Mouse (Mus musculus) liver (tissue): ENCODE measurements around the gene Lancl3.

ENCODE experiments used
- DNase-seq: peaks from one replicate; pipeline ENCODE4 v3.0.0-alpha.2; 2020; ENCODE audit warnings: mixed read lengths

The Lancl3 gene

DNA sequence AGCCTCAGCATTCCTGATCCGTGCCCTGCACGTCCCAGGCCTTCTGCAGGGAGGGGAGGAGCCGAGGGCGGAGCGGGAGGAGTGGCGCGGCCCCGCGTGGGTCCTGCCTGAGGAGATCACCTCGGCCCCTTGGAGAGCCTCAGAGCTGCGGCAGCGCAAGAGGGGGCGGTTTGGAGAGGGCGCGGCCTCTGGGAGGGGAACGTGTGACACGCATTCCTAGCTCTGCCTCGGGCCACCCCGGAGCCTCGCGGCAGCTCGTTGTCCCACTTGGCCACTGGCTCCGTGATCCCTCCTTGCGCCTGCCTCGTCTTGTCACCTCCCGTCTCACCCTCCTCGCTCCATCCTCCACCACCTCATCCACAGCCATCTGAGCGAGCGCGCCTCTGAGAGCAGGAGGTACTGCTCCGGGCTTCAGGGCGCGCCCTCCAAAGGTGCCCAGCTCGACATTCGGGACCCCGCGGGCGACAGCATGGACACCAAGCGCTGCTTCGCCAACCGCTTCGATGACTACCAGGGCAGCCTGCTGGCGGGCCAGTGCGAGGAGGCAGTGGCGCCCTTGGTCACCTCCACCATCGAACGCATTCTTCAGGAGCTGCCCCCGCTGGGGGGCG, at the start of gene Lancl3:
Gene Lancl3 (plus strand): TSS at position 142 of the 611 bp plus-strand sequence.
- DNase-seq = peak; percentile 20

DNA sequence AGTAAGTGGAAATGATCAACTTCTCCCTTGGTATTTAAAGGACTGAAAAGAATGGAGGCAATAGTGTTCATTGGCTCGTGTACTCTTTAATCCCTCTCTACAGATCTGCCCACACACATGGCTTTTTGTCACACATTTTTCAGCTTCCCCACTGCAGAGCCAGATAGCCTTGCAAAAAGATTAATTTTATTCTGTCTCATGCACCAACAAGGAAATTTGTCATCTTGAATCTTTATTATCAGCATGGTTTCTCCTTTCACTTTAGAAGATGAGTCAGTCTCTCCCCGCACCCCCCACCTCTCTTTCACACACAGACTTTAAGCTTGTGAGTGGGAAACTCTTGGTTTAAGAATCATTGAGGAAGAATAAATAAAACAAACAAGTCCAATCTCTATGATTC, 20.7 kb upstream of the Lancl3 start:
- no peak for DNase-seq

DNA sequence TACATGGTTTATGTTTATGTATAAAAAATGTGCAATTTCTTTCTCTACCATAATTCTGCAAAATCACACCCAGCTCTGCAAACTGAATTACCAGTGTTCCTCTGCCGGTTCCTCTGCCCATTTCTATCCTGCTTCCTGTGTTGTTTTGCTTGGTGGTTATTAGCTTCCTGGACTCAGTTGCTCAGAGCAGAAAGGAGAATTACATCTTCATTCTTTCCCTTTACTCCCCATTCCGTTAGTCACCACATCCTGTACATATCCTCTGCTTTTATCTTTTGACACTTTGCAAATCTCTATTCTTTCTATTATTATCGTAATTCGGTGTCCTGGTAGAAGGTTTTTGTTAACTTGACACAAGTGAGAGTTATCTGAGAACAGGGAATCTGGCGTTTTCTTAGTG, 18.1 kb upstream of the Lancl3 start:
- DNase-seq = no peak

DNA sequence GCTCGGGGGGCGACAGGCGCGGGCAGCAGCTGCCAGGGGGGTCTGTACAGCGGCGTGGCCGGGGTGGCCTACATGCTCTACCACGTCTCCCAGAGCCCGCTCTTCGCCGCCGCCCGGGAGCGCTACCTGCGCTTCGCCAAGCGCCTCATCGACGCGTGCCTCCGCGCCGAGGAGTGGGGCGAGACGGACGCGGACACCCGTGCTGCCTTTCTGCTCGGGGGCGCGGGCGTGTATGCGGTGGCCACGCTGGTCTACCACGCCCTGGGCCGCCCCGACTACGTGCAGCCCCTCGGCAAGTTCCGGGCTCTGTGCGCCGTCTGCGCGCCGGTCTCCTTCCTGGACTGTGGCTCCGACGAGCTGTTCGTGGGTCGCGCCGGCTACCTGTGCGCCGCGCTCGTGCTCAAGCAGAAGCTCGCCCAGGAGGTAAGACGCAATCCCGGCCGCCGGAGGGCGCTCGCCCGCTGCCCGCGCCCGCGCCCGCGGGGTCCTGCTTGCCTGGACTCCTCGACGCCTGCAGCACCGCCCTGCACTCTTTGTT, 747 bp downstream of the Lancl3 start:
- peak; percentile 55 for DNase-seq

DNA sequence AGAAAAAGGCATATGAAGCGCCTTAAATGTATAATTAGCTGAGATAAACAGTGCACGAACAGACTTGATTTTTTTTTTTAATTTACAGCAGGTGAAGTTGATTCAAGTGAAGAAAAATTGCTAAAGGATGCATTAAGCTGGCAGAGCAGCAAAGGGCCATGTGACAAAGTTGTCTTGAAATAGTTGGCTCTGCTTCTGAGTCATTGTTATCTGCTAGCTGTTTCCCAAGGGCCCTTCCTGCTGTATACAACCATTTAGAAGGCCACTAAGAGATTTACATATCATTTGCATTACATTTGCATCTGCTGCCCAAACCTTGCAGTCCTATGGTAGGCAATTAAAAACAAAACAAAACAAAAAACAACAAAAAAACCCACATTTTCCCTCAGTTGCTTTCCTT, 2.3 kb downstream of the Lancl3 start:
- no peak for DNase-seq

DNA sequence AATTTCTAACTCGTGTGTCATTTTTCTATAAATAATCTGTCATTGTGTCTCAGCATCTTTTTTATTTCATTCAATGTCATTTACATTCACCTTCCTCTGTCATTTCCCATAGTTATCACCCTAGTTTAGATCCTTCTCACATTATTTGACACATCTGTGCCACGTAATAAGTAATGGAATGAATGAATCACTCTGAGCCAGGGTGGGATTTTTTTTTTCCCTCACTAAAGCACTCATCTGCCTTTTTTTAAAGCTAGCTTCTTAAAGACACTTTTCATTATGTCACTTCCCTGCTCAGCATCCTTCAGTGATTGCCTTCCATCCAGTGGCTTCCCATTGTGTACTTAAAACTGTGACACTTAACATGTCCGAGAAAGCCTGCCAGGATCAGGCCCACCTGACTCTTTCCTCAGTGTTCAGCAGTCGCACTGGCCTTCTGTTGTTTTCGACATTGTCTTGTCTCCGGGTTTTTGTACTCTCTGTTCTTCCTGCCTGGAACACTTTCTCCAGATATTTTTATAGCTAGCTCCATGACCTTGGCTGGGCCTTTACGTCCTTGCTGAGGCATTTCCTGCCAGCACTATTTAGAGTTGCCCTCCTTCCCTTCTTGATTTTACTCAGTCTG, 3.2 kb downstream of the Lancl3 start:
- DNase-seq = no peak

DNA sequence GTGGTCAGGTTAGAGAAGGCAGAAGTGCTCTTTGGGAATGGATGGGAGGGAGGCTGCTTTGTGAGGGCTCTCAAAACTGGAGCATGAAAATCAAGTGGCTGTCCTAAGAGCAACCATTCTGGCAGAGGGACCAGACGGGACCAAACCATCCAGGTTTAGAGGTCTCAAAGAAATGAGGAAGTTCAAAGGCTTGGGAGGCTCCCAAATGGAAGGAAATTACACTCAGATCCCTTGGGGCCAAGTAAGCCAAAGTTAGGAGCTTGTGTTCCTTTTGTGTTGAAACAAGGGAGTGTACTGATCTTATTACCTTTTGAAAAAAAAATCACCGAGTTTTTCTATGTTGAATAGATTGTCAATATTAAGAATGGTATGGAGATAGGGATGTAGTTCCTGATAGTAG, 5.4 kb downstream of the Lancl3 start:
- no peak for DNase-seq

DNA sequence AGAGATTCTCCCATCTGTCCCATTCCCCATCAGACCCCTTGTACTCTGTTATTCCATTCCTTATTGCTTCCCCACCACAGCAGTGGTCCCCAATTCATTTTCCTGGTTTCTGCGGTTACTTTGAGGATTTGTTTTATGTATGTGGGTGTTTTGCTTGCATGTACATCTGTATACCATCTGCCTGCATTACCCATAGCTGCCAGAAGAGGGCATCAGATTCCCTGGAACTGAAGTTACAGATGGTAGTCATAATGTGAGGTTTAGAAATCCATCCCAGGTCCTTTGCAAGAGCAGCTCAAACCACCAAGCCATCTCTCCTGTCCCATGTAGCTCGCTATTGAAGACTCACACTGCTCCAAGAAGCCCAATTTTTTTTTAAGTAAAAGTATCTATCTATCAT, 16.5 kb downstream of the Lancl3 start:
- DNase-seq = peak; percentile 68

DNA sequence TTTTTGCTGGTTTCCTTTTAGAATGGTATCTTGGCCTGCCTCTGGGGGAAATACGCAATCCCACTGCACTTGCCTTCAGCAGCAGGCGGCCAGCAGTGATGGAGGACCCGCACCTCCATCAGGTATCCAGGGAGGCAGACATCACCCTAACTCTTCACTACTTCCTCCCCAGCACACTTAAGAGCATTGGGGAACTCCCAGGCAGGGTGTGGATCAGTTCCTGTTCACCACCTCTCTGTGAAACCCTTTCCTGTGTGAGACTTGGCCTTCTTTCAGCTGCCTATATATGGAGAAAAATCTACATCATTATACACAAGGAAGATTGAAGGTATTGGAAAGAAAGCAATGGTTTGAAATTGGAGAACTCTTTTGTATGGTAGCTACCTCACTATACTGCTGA, 19.9 kb downstream of the Lancl3 start:
- no peak for DNase-seq

DNA sequence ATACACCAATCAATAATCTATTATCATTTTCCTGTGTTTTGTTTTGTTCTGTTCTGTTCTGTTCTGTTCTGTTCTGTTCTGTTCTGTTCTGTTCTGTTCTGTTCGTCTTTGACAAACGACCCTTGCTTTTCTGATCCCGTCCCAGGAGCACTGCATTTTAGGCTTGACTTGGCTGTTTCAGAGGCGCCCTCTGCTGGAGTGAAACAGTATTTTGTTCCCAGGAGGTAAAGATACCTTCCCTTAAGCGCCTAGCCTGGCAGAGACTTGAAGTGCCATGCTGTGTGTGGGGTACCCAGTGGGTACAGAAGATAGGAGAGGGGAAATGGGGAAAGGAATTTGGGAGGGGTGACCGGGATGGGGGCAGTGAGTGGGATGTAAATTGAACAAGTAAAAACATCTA, 21.5 kb downstream of the Lancl3 start:
- peak; percentile 81 for DNase-seq

DNA sequence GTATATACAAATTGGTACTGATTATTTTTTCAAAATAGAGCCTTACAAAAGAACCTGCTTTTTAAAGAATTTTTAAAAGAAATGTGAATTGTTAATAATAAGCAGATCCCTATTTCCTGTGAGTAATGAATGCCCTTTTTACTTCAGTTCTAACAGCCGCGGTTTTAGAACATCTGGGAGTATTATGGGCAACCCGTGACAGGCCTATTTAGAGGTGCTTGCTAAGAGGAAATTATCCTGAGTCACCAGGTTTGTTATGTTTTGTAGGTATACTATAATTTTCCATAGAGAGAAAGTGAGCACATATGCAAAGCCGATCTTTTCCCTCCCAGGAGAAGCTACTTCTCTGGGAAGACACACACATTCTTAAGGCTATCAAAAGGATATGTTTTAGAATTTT, 22.0 kb downstream of the Lancl3 start:
- no peak for DNase-seq

DNA sequence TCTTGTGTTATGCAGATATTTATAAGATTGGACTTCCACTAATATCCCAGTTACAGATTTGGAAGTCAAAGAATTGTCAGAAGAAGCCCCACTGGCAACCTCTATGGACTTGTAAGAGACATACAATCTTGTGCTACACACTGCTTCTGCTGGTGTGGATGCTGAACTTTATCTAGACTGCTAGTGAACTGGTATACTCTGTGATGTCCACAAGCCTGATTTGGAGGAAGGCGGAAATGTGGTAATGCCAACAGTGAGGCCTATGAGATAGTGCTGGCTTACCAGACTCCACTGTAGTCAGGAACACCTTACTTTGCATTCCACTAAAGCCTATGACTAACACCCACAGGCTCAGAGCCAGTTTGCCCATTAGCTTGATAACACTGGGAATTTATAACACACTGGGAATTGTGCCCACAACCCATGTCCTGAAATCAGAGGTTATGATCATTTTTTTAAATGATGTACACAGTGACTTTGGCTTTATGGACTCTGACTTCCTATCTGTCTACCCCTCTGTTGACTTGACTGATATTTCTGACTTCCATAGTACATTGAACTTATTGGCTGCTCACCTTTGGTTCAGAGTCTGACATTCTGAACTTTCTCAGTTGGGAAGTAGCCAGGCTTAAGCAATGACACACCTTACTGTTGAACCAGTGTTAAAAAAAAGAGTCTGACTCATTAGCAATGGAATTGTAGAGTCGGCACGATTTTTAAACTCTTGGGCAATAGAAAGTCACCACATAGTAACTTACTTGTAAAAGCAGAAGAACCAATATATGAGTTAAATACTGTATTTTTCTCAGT, 22.9 kb downstream of the Lancl3 start:
- DNase-seq = no peak

DNA sequence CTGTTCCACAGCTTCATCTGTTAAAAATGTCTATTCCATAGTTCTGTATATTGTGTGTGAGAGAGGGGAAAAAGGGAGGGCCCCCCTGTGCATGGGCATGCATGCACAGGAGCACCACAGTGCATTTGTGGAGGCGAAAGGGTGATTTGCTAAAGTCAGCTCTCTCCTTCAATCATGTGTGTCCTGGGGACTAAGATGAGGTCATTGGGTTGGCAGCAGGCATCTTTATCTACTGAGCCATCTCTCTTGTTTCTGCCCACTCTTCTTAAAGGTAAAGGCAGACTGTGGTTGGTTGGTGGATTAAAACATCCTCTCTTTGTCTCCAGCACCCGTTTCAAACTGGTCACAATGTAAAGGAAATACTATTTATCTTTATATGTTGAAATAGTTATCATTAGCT, 27.4 kb downstream of the Lancl3 start:
- no peak for DNase-seq

DNA sequence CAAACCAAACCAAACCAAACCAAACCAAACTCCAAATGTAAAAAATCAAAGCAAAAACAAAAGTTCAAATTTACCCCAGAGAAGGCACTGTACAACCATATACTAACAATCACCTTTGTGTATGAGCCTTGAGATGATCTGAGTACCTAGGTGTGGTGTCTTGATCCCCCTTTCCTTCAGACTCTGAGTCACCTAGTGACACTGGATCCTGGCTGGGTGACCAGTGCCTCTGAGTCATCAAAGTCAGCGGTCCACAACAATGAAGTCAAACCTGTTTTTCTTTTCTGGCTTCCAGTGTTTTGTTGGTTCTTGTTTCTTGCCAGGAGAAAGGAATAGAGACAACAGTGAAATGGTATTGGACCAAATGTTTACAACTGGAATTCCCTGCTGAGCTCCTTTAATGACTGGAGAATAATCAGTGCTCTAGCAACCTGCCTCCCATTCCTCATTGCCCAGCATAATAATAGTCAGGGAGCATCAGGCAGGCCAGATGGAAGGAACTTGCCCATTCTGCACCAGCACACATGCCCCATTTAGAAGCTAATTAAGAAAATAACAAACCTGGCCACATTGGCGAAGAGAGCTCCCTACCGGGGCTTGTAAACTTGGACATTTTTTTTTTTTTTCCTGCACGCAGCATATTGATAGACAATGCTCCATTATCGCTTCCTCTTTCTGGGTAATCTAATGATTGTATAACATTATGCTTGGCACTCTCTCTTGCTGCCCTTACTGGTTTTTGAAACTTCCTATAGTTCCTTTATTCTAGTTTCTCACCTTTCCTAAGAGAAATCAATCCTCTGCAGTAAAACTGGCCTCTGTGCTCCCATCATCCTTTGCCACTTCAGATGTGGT, 41.3 kb downstream of the Lancl3 start:
- no peak for DNase-seq

DNA sequence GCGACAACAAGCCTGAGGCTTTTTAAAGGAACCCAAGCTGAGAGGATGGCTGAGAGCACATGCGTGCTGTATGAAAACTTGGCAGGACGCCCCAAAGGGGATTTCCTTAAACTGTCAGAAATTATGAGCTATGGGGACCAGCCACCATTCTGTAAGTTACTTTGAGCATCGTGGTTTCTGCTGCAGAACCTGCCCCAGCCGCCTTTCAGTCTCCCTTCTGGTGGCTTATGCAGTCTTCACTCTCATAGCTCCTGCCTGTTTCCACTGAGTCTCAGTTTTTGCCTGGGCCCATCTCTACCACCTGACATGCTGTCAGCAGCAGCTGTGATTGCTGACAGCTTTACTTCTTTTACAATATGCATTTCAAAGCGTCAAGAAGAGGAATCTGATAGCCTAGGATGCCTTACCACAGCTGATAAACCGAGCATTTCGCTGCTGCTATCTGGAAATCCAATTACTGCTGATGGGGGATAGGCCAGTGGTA, 43.7 kb downstream of the Lancl3 start:
- DNase-seq = peak; percentile 12

DNA sequence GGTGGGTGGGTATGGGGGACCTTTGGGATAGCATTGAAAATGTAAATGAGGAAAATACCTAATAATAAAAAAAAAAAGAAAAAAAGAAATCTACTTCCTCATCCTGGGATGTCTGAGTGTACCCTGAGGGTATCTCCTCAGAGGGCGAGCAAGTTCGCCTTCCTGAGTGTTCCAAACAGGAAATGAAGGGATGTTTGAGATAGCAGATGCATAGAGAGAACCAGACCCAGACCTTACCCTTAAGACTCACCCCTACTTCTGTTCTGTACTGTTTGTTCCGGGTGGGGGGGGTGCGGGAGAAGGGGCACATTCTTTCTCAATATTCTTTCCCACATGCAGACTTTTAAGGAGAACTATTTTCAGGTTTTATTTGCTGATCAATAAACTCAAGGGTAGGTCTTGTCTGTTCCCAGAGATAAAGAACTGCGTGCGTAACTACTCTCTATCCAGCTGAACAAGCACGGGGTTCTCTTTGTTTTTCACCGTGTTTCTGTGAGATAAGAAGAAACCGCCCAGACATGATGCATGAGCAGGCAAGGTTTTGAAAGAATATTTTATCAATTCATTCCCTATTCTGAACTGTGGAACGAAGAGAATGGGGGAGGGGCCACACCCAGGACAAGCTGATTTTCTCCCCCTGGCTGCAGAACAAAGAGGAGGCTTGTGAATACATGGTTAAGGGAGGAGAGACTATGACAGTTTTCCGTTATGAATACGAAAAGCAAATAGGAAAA, 45.1 kb downstream of the Lancl3 start:
- DNase-seq = peak; percentile 79

DNA sequence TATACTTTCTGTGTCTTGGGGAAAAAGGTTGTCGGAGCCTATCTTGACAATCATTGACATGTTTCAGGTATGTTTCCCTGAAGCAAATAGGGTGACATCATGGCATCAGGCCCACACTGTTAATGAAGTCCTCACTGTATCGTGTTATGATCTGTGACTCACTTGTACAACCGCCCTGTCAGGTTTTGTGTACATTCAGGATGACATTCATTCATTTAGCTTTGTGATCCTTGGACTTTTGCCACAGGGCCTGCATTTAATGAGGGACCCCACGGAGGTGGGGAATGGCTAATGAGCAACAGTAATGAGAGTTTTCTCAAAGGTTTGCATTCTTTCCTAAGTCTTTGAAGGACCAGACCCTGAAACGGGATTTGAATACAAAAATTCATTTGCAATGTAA, 49.2 kb downstream of the Lancl3 start:
- DNase-seq = no peak

DNA sequence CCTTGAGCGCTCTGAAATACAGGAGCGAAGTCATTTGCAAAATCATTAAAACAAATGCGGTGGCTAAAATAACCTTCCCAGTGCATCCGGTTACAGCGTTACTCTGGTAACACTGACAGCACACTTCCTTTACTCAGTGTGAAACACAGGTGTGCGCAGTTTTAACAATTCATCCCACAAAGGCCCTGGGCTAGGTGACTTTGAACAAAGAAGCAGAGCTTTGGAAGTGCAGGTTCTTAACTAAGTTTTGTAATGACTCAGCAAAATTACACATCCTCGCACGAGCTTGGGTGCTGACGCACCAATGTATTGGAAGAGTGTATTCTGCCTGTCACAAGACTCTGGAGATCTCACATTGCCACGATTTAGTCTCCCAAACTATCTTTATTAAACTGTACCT, 54.3 kb downstream of the Lancl3 start:
- DNase-seq = peak; percentile 52

DNA sequence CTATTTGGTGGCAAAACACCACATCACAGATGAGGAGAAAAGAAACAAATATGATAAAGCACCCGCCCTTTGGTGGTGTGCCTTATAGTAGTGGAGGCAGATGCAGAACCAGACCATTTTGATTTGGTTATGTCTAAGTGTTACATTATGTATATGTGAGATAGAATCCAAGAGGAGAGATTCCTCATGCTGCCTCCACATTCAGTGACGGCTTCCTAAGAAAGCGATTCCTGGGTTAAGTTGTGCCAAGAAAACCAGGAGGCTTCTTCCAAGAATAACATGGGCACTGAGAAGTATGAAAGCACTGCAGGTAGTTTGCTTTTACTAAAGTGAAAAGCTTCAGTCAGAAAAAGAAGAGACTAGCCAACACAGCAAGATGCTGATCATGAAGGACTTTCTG, 55.2 kb downstream of the Lancl3 start:
- no peak for DNase-seq

DNA sequence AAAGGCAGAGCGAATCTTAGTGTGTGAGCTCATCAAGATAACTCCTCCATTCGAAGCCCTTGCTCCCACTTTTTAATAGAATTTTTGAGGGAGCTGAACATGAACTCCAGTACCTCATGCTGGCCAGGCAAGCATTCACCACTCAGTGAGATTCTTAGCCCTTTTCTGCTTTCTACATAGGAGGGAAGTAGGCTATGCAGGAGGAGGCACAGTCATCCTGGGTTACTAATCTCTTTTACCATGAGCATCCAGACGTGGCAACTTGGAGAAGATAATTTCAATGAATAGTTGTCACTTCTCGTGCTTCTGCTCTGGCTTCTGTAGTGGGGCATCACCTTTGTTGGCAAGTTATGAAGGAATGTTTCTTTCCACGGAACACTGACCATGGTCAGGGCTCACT, 57.1 kb downstream of the Lancl3 start, which contains the start of gene Gm14862:
Gene Gm14862 (minus strand): TSS at position 134 of the 400 bp plus-strand sequence.
- DNase-seq = peak; percentile 39

DNA sequence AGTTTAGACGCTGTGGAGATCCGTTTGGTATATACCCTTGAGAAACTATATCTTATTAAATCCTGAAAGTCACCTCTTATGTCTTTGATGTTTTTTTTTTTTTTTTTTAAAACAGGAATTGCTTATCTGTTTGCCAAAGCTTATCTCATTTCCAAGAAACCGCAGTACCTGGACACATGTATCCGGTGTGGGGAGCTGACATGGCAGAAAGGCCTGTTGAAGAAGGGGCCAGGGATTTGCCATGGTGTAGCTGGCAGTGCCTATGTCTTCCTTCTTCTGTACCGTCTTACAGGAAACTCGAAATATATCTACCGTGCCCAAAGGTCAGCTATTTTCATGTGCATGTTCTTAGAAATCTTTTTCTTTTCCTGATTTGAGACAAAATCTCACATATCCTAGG, 58.1 kb downstream of the Lancl3 start:
- DNase-seq = peak; percentile 55

DNA sequence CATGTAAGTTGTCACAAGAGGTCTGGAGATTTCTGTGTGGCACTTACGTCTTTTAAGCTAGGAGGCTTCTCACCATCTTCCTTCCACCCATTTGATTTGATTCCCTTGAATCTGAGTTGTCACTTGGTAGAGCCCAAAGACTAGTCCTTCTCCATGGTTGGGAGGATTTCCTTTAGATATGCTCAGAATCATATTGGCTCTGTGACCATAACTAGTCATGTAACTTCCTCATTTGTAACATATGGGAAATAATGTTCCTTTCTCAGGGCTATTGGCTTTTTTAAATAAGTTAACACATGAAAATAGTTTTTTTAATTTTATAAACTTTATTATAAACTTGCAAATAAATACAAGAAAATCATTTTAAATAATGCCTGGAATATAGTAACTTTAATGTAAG, 59.6 kb downstream of the Lancl3 start:
- DNase-seq = no peak
